Mouse (Mus musculus) limb, embryonic 13.5 days (tissue): Measurements from ENCODE around the gene Gm19426. TPM values are rescaled to one million over a fixed set of nuclear protein-coding genes. Genes with fewer than 3 reads are reported as not detected.
"Not testable (repeated sequence)": the region's sequence is repeated elsewhere in the genome, so short reads cannot be mapped to it uniquely, and the experiment has no call there.

Experiments
- ATAC-seq: fragments of 200-750 bp; cut with Nextera tagmentation; 2 replicates; pipeline ENCODE4 v1.8.0; 2017; ENCODE audit warnings: low read depth, moderate number of reproducible peaks, moderate TSS enrichment; ENCODE audit not compliant: low FRiP score
- H3K27ac ChIP-seq: fragments of 300-500 bp; sonication (generic); 2 replicates; pipeline ENCODE4 v1.5.1; 2015; ENCODE audit warnings: inconsistent platforms, mild to moderate bottlenecking, moderate library complexity
- H3K27me3 ChIP-seq: fragments of 300-500 bp; sonication (generic); 2 replicates; pipeline ENCODE4 v1.6.1; 2015; ENCODE audit warnings: mild to moderate bottlenecking, inconsistent platforms
- H3K36me3 ChIP-seq: fragments of 300-500 bp; sonication (generic); 2 replicates; pipeline ENCODE4 v1.6.1; 2015; ENCODE audit warnings: inconsistent platforms, mild to moderate bottlenecking, moderate library complexity
- H3K4me1 ChIP-seq: fragments of 300-500 bp; sonication (generic); 2 replicates; pipeline ENCODE4 v1.6.1; 2015; ENCODE audit warnings: inconsistent platforms
- H3K4me2 ChIP-seq: fragments of 300-500 bp; sonication (generic); replicated peaks from 2 replicates; pipeline ENCODE4 v1.6.1; 2015; ENCODE audit warnings: inconsistent platforms, mild to moderate bottlenecking, moderate library complexity
- H3K4me3 ChIP-seq: fragments of 300-500 bp; sonication (generic); 2 replicates; pipeline ENCODE4 v1.5.1; 2015; ENCODE audit warnings: moderate library complexity, mild to moderate bottlenecking, inconsistent platforms
- H3K9ac ChIP-seq: fragments of 300-500 bp; sonication (generic); 2 replicates; pipeline ENCODE4 v1.6.1; 2015; ENCODE audit warnings: mild to moderate bottlenecking, inconsistent platforms
- H3K9me3 ChIP-seq: fragments of 300-500 bp; sonication (generic); 2 replicates; pipeline ENCODE4 v1.6.1; 2016; ENCODE audit warnings: inconsistent platforms
- WGBS: fragments of 180-500 bp; shearing (Covaris S2); methylation state at CpG from one replicate; pipeline ENCODE4 v1.1.7; 2015; 5-methylcytosine and 5-hydroxymethylcytosine counted together
- polyA plus RNA-seq: library from polyadenylated mRNA; unstranded; fragments of >200 nt; fragmentation: Nextera tagmentation; extraction: Ambion mirVana; gene quantifications from 2 replicates; pipeline ENCODE4 v1.2.1, GENCODE M21; 2015

Gm19426 gene
- polyA plus RNA-seq, 1 experiment from 2014 or later, result 11.4 TPM

DNA sequence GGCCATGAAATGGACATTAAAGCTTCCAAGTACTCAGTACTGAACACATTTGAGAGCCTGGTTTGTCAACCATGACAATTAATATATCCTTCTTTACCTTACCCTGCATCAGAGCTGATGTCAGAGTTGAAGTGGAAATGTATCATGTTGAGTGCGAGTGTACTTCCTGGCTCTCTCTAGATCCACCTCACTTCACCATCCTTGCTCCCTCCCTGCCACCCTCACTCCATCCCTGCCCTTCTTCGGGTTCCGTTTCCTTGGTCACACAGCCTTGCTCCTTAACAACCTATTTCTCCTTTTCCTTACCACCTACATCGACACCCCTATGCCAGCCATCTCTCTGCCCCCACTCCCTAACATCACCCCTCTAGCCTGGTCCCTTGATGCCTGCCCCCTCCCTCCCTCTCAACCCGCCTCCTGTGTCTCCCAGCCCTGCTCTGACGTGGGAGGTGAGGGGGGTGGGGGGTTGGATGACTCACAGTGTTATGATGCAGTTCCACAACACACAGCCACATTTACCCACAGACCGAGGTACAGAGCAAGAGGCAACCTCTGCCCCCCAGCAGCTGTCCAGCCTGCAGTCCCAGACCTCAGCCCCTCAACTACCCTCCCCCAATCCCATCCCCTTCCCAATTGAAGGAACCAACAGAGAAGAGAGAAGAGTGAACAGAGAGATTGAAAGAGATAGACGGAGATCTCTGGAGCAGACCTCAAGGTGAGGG, 9.7 kb downstream of the Gm19426 start, which contains the start of gene Ypel4:
Gene Ypel4, plus strand, starts transcription at position 480 of the 722 bp plus-strand sequence.
- H3K9me3 ChIP-seq, result no peaks in the 10 kb centered on the region
- H3K4me2 ChIP-seq, result peak within 1 kb of the TSS; percentile 73
- peak within 1 kb of the TSS; percentile 55 for H3K4me3 ChIP-seq
- H3K36me3 ChIP-seq, result no peaks in the 10 kb centered on the region
- H3K27me3 ChIP-seq, result no peaks in the 10 kb centered on the region
- peak within 1 kb of the TSS; percentile 33; the same call in 1 of the 2 replicates for H3K27ac ChIP-seq
- WGBS, result under 1% methylated on average over 8 of the region's 8 CpGs
- ATAC-seq, result peak; percentile 41; the same call in 1 of the 2 replicates
- H3K4me1 ChIP-seq, result peaks cover 53% of the 10 kb centered on the region
- H3K9ac ChIP-seq, result peak within 1 kb of the TSS; percentile 72

DNA sequence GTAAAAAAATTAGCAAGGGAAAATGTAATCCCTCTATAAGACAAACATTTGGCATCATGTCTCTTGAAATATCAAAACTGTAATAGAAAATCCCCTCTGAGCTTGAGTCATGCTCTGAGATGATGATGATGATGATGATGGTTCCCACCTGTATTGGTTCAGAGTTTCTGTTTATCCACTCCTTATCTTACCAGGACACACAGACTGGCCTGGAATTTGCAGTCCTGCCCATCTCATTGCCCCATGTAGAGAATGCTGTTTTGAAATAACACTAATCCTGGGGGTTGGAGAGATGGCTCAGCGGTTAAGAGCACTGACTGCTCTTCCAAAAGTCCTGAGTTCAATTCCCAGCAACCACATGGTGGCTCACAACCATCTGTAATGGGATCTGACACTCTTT, 11.1 kb downstream of the Gm19426 start:
- H3K9me3 ChIP-seq, result no peaks in the 10 kb centered on the region
- no peaks in the 10 kb centered on the region for H3K27me3 ChIP-seq
- no peak overlapping the region for H3K9ac ChIP-seq
- 85% methylated on average over 1 of the region's 1 CpGs for WGBS
- no peaks in the 10 kb centered on the region for H3K36me3 ChIP-seq
- ATAC-seq, result no peak
- H3K4me2 ChIP-seq, result no peak overlapping the region
- H3K4me1 ChIP-seq, result peaks cover 40% of the 10 kb centered on the region
- H3K4me3 ChIP-seq, result no peak overlapping the region
- no peak overlapping the region for H3K27ac ChIP-seq

DNA sequence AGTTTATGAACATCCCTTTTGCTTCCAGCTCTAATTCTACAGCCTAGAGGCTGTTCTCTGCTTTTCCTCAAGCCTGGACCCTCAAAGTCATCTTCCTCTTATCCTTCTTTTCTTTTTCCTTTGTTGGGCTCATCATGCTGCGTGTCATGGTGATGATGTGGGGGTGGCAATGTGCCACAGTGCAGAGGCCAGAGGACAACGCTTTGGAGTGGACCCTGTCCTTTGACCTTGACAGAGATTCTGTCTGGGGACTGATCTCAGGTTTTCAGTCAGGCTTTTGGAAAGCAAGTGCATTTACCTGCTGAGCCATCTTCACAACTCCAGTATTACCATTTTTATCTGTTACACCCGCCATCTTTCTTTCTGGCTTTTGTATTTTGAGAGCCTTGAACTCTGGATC, 12.2 kb downstream of the Gm19426 start:
- WGBS, result 75% methylated on average over 3 of the region's 3 CpGs
- H3K27me3 ChIP-seq, result no peaks in the 10 kb centered on the region
- no peak overlapping the region for H3K4me3 ChIP-seq
- ATAC-seq, result no peak
- no peak overlapping the region for H3K4me2 ChIP-seq
- H3K27ac ChIP-seq, result no peak overlapping the region
- H3K36me3 ChIP-seq, result no peaks in the 10 kb centered on the region
- no peaks in the 10 kb centered on the region for H3K9me3 ChIP-seq
- H3K4me1 ChIP-seq, result peaks cover 33% of the 10 kb centered on the region
- no peak overlapping the region for H3K9ac ChIP-seq

DNA sequence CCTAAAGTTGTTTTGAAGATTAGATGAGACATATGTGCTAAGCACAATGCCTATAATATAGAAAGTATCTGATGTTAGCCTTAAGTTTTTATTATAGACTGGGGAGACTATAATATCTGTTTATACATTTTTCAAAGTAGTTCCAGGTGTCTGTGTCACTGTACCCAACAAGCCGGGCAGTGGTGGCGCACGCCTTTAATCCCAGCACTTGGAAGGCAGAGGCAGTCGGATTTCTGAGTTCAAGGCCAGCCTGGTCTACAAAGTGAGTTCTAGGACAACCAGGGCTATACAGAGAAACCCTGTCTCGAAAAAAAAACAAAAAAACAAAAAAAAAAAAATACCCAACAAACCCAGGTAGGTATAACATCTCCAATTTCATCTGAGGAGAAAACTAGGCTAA, 15.3 kb downstream of the Gm19426 start:
- H3K9ac ChIP-seq, H3K9me3 ChIP-seq, H3K27me3 ChIP-seq, ATAC-seq, H3K4me2 ChIP-seq, H3K4me3 ChIP-seq, H3K27ac ChIP-seq: not testable (repeated sequence)
- 84% methylated on average over 5 of the region's 5 CpGs for WGBS
- peaks cover 22% of the 10 kb centered on the region for H3K36me3 ChIP-seq
- peaks cover 18% of the 10 kb centered on the region for H3K4me1 ChIP-seq

GRCm38 (mm10) chr2:84727172-84727858, 16.1 kb downstream of the Gm19426 start, which contains the start of gene Clp1:
Gene Clp1, minus strand, starts transcription at chr2:84727350.
- H3K9me3 ChIP-seq, result no peaks in the 10 kb centered on the region
- WGBS, result under 1% methylated on average over 39 of the region's 39 CpGs
- ATAC-seq, result peak; percentile 97
- peaks cover 18% of the 10 kb centered on the region for H3K4me1 ChIP-seq
- peak within 1 kb of the TSS; percentile 67 for H3K4me3 ChIP-seq
- H3K27me3 ChIP-seq, result no peaks in the 10 kb centered on the region
- H3K4me2 ChIP-seq, result peak within 1 kb of the TSS; percentile 91
- peaks cover 24% of the 10 kb centered on the region for H3K36me3 ChIP-seq
- peak within 1 kb of the TSS; percentile 73 for H3K9ac ChIP-seq
- peak within 1 kb of the TSS; percentile 80 for H3K27ac ChIP-seq

DNA sequence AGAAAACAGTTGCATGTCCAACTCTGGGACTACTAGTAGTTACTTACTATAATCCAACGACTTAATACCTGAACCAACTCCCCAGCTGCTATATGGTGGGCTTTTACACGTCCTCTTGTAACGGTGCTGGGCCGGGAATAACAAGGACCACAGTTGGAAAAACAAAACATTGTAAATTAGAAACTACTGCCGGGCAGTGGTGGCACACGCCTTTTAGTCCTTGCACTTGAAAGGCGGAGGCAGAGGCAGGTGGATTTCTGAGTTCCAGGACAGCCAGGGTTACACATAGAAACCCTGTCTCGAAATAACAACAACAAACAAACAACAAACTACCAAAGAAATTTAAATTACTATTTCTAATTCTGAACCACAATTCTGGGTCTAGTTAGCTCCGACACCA, 16.7 kb downstream of the Gm19426 start:
- no peaks in the 10 kb centered on the region for H3K27me3 ChIP-seq
- WGBS, result 3% methylated on average over 9 of the region's 9 CpGs
- 0 out of 2 replicates have a peak overlapping the region, but pooled peaks have one; percentile 80 for H3K27ac ChIP-seq
- peak overlapping the region; percentile 73 for H3K9ac ChIP-seq
- H3K4me2 ChIP-seq, result peak overlapping the region; percentile 91
- peaks cover 18% of the 10 kb centered on the region for H3K4me1 ChIP-seq
- H3K9me3 ChIP-seq, result no peaks in the 10 kb centered on the region
- peak; percentile 3; the same call in 1 of the 2 replicates for ATAC-seq
- H3K36me3 ChIP-seq, result peaks cover 29% of the 10 kb centered on the region
- H3K4me3 ChIP-seq, result peak overlapping the region; percentile 67

GRCm38 (mm10) chr2:84725770-84726169, 17.7 kb downstream of the Gm19426 start:
- no peaks in the 10 kb centered on the region for H3K27me3 ChIP-seq
- H3K27ac ChIP-seq, result no peak overlapping the region
- H3K9ac ChIP-seq, result peak overlapping the region; percentile 19; the same call in 1 of the 2 replicates
- H3K36me3 ChIP-seq, result peaks cover 36% of the 10 kb centered on the region
- peaks cover 18% of the 10 kb centered on the region for H3K4me1 ChIP-seq
- no peaks in the 10 kb centered on the region for H3K9me3 ChIP-seq
- no peak for ATAC-seq
- peak overlapping the region; percentile 91 for H3K4me2 ChIP-seq
- WGBS, result 93% methylated on average over 10 of the region's 10 CpGs
- peak overlapping the region; percentile 67 for H3K4me3 ChIP-seq

- H3K9me3 ChIP-seq, result no peaks in the 10 kb centered on the region
- H3K27ac ChIP-seq, result no peak overlapping the region
- ATAC-seq, result no peak
- no peak overlapping the region for H3K4me2 ChIP-seq
- peaks cover 18% of the 10 kb centered on the region for H3K4me1 ChIP-seq
- H3K9ac ChIP-seq, result no peak overlapping the region
- peaks cover 36% of the 10 kb centered on the region for H3K36me3 ChIP-seq
- no peak overlapping the region for H3K4me3 ChIP-seq
- no peaks in the 10 kb centered on the region for H3K27me3 ChIP-seq
- WGBS, result 95% methylated on average over 14 of the region's 14 CpGs
Measured at GRCm38 (mm10) chr2:84723856-84724255, 19.6 kb downstream of the Gm19426 start.

DNA sequence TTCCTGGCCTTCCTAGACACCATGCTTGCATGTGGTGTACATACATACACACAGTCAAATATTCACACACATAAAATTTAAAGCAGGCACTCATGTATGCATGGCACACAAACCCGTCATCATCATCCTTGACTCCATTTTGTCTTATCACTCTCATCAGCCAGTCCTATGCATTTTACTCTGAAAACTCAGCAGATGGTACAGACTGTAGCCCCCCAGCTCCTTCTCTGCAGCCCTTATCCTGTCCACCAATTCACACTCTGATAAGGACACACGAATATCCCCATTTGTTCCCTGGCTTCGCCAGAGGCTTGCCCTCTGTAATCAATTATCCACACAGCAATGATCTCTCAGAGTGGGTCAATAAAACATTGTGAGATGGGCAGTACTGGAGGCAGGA, 22.3 kb downstream of the Gm19426 start:
- peaks cover 13% of the 10 kb centered on the region for H3K4me1 ChIP-seq
- H3K27ac ChIP-seq, result no peak overlapping the region
- H3K36me3 ChIP-seq, result peaks cover 36% of the 10 kb centered on the region
- H3K9ac ChIP-seq, result no peak overlapping the region
- H3K9me3 ChIP-seq, result no peaks in the 10 kb centered on the region
- ATAC-seq, result no peak
- no peak overlapping the region for H3K4me2 ChIP-seq
- H3K4me3 ChIP-seq, result no peak overlapping the region
- WGBS, result 77% methylated on average over 3 of the region's 3 CpGs
- no peaks in the 10 kb centered on the region for H3K27me3 ChIP-seq

DNA sequence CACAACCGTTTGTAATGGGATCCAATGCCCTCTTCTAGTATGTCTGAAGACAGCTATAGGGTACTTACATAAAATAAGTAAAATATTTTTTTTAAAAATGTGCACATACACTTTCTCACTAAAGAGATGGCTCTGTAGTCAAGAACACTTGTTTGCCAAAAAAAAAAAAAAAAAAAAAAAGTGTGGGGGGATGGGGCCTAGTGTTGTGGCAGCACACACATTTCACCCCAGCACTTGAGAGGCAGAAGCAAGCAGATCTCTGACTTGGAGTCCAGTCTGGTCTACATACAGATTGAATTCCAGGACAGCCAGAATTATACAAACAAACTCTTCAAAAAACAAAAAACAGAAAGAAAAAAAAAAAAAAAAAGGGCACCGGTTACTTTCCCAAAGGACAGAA, 22.7 kb downstream of the Gm19426 start:
- WGBS, result 82% methylated on average over 2 of the region's 2 CpGs
- ATAC-seq, result no peak
- H3K4me3 ChIP-seq, result no peak overlapping the region

GRCm38 (mm10) chr2:84717357-84717756, 26.1 kb downstream of the Gm19426 start:
- Histone ChIP-seq H3K36me3 (peaks cover 12% of the 10 kb centered on the region), H3K4me2 (no peak overlapping the region), H3K9ac (no peak overlapping the region), H3K27me3 (no peaks in the 10 kb centered on the region), H3K27ac (no peak overlapping the region), H3K4me1 (peaks cover 13% of the 10 kb centered on the region), H3K9me3 (no peaks in the 10 kb centered on the region), H3K4me3 (no peak overlapping the region)
- no peak for ATAC-seq
- 91% methylated on average over 4 of the region's 4 CpGs for WGBS

More for the DNA sequence above, 22.7 kb downstream of the Gm19426 start:
- Histone ChIP-seq H3K9me3 (no peaks in the 10 kb centered on the region), H3K36me3 (peaks cover 35% of the 10 kb centered on the region), H3K9ac (no peak overlapping the region), H3K27ac (no peak overlapping the region), H3K4me2 (no peak overlapping the region), H3K27me3 (no peaks in the 10 kb centered on the region), H3K4me1 (peaks cover 8% of the 10 kb centered on the region)
